Mouse (Mus musculus): ENCODE results near the gene Cox14. TPM values are rescaled to one million over a fixed set of nuclear protein-coding genes. Genes with fewer than 3 reads are reported as not detected.

Gene Cox14
- polyA plus RNA-seq, 1 experiment = 269 TPM

DNA sequence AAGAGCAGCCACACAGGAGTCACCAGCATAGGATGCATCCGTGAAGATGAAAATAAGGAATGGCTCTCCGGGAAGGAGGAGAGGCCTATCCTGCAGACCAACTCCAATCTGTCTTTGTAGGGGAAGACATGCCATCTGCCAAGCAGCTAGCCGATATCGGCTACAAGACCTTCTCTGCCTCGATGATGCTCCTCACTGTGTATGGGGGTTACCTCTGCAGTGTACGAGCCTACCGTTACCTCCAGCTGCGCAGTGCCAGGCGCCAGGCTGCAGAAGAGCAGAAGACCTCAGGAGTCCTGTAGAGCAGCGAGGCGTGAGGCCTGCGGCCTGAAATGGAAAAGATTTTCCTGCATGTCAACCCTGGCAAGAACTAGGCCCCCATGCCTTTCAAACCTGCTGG, 2.1 kb downstream of the Cox14 start:
- no peaks in the 10 kb centered on the region for H3K27me3 ChIP-seq (replicated peaks; ENCODE audit: control insufficient read depth, insufficient read depth, low read length)
- no peak for DNase-seq
- WGBS = 89% methylated on average over 12 of the region's 12 CpGs
- H3K36me3 ChIP-seq (ENCODE audit: control insufficient read depth, insufficient read depth, low read length) = peaks cover 3% of the 10 kb centered on the region; the same call in 1 of the 2 replicates
- TF ChIP-seq POLR2A (IDR thresholded peaks at IDR 0.05; ENCODE audit: low read depth, low read length) = no peak
- TF ChIP-seq CTCF (conservative IDR thresholded peaks at IDR 0.05; ENCODE audit: insufficient read depth, insufficient read length, low read depth, low read length) = no peak
- peaks cover 21% of the 10 kb centered on the region for H3K4me1 ChIP-seq (ENCODE audit: control insufficient read depth, insufficient read depth, low read length)
- H3K4me3 ChIP-seq (ENCODE audit: insufficient read depth, low read depth, low read length) = no peak overlapping the region
- no peak overlapping the region for H3K27ac ChIP-seq (ENCODE audit: insufficient read depth, low read depth, low read length)

DNA sequence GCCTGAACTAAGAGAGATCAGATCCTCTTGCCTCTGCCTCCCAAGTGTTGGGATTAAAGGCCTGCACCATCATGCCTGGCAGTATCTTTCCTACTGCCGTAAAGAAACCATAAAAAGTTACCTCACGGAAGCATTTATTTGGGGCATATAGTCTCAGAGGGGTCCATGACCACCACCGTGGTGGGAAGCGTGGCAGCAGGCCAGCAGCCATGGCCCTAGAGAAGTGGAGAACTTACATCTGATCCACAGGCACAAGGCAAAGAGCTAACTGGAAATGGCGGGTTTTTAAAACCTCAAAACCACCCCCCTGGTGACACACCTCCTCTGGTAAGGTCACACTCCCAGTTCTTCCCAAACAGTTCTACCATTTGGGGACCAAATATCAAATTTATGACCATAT, 2.8 kb downstream of the Cox14 start:
- no peak overlapping the region for H3K4me3 ChIP-seq (ENCODE audit: insufficient read depth, low read depth, low read length)
- H3K27ac ChIP-seq (ENCODE audit: insufficient read depth, low read depth, low read length) = no peak overlapping the region
- no peaks in the 10 kb centered on the region for H3K27me3 ChIP-seq (replicated peaks; ENCODE audit: control insufficient read depth, insufficient read depth, low read length)
- peaks cover 17% of the 10 kb centered on the region for H3K4me1 ChIP-seq (ENCODE audit: control insufficient read depth, insufficient read depth, low read length)
- no peak for DNase-seq
- TF ChIP-seq CTCF (conservative IDR thresholded peaks at IDR 0.05; ENCODE audit: insufficient read depth, insufficient read length, low read depth, low read length) = no peak
- TF ChIP-seq POLR2A (IDR thresholded peaks at IDR 0.05; ENCODE audit: low read depth, low read length) = no peak
- H3K36me3 ChIP-seq (ENCODE audit: control insufficient read depth, insufficient read depth, low read length) = peaks cover 3% of the 10 kb centered on the region; the same call in 1 of the 2 replicates
- 95% methylated on average over 5 of the region's 5 CpGs for WGBS

DNA sequence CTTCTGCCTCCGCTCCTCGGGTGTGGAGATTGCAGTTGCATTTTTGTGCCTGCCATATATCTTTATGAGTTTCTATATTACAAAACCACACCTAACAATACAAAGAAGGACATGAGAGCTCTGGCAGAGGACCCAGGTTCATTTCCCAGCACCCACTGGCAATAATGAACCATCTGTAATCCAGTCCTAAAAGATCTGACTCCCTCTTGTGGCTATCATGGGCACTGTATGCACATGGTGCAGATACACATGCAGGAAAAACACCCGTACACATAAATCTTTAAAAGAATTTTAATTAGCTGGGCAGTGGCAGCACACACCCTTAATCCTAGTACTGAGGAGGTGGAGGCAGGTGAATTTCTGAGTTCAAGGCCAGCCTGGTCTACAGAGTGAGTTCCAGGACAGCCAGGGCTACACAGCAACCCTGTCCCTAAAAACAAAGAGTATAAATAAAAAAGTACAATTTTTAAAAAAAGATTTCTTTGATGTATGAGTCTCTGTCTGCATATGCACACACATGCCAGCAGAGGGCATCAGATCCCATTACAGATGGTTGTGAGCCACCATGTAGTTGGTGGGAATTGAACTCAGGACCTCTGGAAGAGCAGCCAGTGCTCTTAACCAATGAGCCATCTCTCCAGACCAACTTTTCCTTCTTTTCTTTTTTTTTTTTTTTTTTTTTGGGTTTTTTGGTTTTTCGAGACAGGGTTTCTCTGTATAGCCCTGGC, 3.8 kb downstream of the Cox14 start:
- no peak for DNase-seq
- peaks cover 3% of the 10 kb centered on the region; the same call in 1 of the 2 replicates for H3K36me3 ChIP-seq (ENCODE audit: control insufficient read depth, insufficient read depth, low read length)
- WGBS = 96% methylated on average over 3 of the region's 4 CpGs
- no peak overlapping the region for H3K4me3 ChIP-seq (ENCODE audit: insufficient read depth, low read depth, low read length)
- no peaks in the 10 kb centered on the region for H3K27me3 ChIP-seq (replicated peaks; ENCODE audit: control insufficient read depth, insufficient read depth, low read length)
- peaks cover 8% of the 10 kb centered on the region for H3K4me1 ChIP-seq (ENCODE audit: control insufficient read depth, insufficient read depth, low read length)
- no peak overlapping the region for H3K27ac ChIP-seq (ENCODE audit: insufficient read depth, low read depth, low read length)
- TF ChIP-seq POLR2A (IDR thresholded peaks at IDR 0.05; ENCODE audit: low read depth, low read length) (no peak), CTCF (conservative IDR thresholded peaks at IDR 0.05; ENCODE audit: insufficient read depth, insufficient read length, low read depth, low read length) (0 out of 2 replicates have a peak, but pooled peaks have one; percentile 22)

DNA sequence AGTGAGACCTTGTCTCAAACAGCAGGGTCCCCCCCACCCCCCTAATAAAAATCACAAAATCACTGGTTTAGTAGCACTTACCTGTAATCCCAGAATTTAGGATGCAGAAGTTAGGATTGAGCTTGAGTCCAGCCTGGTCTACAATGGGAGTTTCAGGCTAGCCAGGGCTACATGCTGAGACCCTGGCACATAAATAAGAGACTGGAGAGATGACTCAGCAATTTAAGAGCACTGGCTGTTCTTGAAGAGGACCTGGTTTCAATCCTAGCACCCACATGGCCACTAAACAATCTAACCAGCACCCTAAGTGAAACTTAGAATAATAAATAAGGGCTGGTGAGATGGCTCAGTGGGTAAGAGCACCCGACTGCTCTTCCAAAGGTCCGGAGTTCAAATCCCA, 5.7 kb downstream of the Cox14 start:
- no peak overlapping the region for H3K4me3 ChIP-seq (ENCODE audit: insufficient read depth, low read depth, low read length)
- no peaks in the 10 kb centered on the region for H3K27me3 ChIP-seq (replicated peaks; ENCODE audit: control insufficient read depth, insufficient read depth, low read length)
- no peak overlapping the region for H3K27ac ChIP-seq (ENCODE audit: insufficient read depth, low read depth, low read length)
- H3K36me3 ChIP-seq (ENCODE audit: control insufficient read depth, insufficient read depth, low read length) = peaks cover 3% of the 10 kb centered on the region; the same call in 1 of the 2 replicates
- peaks cover 3% of the 10 kb centered on the region; the same call in 1 of the 2 replicates for H3K4me1 ChIP-seq (ENCODE audit: control insufficient read depth, insufficient read depth, low read length)
- WGBS = 87% methylated on average over 2 of the region's 2 CpGs
- no peak for DNase-seq
- TF ChIP-seq CTCF (conservative IDR thresholded peaks at IDR 0.05; ENCODE audit: insufficient read depth, insufficient read length, low read depth, low read length) (no peak), POLR2A (IDR thresholded peaks at IDR 0.05; ENCODE audit: low read depth, low read length) (no peak)

DNA sequence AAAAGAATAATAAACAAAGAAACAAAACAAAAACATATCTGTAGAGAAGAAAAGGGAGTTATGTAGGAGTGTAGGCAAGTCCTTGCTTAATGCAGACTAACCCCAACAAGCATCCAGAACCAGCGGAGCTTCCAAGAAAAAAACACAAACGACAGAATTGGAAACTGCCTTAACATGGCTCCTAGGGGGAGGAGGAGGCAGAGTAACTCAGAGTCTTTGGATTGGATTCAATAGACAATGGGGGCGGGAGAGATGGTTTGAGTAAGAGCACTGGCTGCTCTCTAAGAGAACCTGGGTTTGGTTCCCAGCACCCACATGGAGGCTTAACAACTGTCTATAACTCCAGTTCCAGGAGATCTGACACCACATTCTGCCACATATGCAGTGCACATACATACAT, 6.3 kb downstream of the Cox14 start:
- peaks cover 3% of the 10 kb centered on the region; the same call in 1 of the 2 replicates for H3K36me3 ChIP-seq (ENCODE audit: control insufficient read depth, insufficient read depth, low read length)
- no peak overlapping the region for H3K4me3 ChIP-seq (ENCODE audit: insufficient read depth, low read depth, low read length)
- no peak for DNase-seq
- TF ChIP-seq CTCF (conservative IDR thresholded peaks at IDR 0.05; ENCODE audit: insufficient read depth, insufficient read length, low read depth, low read length) (no peak), POLR2A (IDR thresholded peaks at IDR 0.05; ENCODE audit: low read depth, low read length) (no peak)
- no peaks in the 10 kb centered on the region for H3K27me3 ChIP-seq (replicated peaks; ENCODE audit: control insufficient read depth, insufficient read depth, low read length)
- H3K4me1 ChIP-seq (ENCODE audit: control insufficient read depth, insufficient read depth, low read length) = peaks cover under 1% of the 10 kb centered on the region; the same call in 1 of the 2 replicates
- no peak overlapping the region for H3K27ac ChIP-seq (ENCODE audit: insufficient read depth, low read depth, low read length)
- 90% methylated on average over 3 of the region's 3 CpGs for WGBS

DNA sequence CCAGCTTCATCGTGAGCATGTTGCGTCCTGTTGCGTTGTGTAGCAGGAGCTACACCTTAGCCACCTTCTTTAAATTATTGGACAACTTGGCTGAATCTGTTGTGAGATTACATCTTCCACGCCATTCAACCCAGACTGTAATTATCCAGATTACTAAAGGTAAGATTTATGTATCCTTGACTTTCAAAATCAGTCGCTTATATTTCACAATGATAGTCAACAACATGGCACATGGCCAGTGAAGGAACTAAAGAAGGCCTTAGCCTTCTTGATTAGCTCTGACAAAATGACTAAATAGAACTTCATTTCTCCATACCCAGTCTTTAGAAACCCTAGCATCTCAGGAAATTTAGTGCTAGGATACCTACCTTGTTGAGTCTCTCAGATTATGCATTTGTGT, 7.8 kb downstream of the Cox14 start:
- Histone ChIP-seq H3K4me3 (ENCODE audit: insufficient read depth, low read depth, low read length) (no peak overlapping the region), H3K27ac (ENCODE audit: insufficient read depth, low read depth, low read length) (no peak overlapping the region), H3K4me1 (ENCODE audit: control insufficient read depth, insufficient read depth, low read length) (no peaks in the 10 kb centered on the region), H3K27me3 (replicated peaks; ENCODE audit: control insufficient read depth, insufficient read depth, low read length) (no peaks in the 10 kb centered on the region), H3K36me3 (ENCODE audit: control insufficient read depth, insufficient read depth, low read length) (peaks cover 3% of the 10 kb centered on the region; the same call in 1 of the 2 replicates)
- WGBS = 95% methylated on average over 5 of the region's 5 CpGs
- no peak for DNase-seq
- no peak for TF ChIP-seq POLR2A (IDR thresholded peaks at IDR 0.05; ENCODE audit: low read depth, low read length)
- TF ChIP-seq CTCF (conservative IDR thresholded peaks at IDR 0.05; ENCODE audit: insufficient read depth, insufficient read length, low read depth, low read length) = no peak

DNA sequence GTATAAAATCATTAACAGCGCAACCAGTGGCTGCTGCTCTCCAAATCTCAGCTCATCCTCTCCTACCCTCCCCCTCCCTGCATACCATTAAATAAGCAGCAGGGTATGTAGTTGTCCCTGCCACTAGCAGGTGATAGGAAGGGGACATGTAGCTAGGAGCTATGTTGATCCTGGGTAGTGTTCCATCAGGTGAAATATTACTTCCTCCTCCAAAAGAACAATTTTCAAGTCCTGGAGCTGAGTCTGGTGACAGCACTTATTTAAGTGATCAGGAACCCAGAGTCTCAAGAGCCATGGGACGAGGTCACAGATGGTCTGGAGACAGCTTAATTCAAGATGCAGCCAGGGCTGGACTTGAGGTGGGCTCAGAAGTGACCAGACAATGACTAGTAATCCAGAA, 10.2 kb downstream of the Cox14 start:
- H3K27ac ChIP-seq (ENCODE audit: insufficient read depth, low read depth, low read length) = no peak overlapping the region
- H3K4me1 ChIP-seq (ENCODE audit: control insufficient read depth, insufficient read depth, low read length) = no peaks in the 10 kb centered on the region
- DNase-seq = peak; percentile 100
- 91% methylated on average over 2 of the region's 2 CpGs for WGBS
- no peak overlapping the region for H3K4me3 ChIP-seq (ENCODE audit: insufficient read depth, low read depth, low read length)
- no peaks in the 10 kb centered on the region; the same call in 1 of the 2 replicates for H3K36me3 ChIP-seq (ENCODE audit: control insufficient read depth, insufficient read depth, low read length)
- H3K27me3 ChIP-seq (replicated peaks; ENCODE audit: control insufficient read depth, insufficient read depth, low read length) = no peaks in the 10 kb centered on the region
- no peak for TF ChIP-seq CTCF (conservative IDR thresholded peaks at IDR 0.05; ENCODE audit: insufficient read depth, insufficient read length, low read depth, low read length)
- TF ChIP-seq POLR2A (IDR thresholded peaks at IDR 0.05; ENCODE audit: low read depth, low read length) = no peak
